Mouse (Mus musculus): ENCODE data around the gene Slc16a14. TPM values are rescaled to one million over a fixed set of nuclear protein-coding genes. Genes with fewer than 3 reads are reported as not detected.

Slc16a14 gene
- total RNA-seq, 2 experiments from 2014 or later: 0.16 TPM; not detected in 1

DNA sequence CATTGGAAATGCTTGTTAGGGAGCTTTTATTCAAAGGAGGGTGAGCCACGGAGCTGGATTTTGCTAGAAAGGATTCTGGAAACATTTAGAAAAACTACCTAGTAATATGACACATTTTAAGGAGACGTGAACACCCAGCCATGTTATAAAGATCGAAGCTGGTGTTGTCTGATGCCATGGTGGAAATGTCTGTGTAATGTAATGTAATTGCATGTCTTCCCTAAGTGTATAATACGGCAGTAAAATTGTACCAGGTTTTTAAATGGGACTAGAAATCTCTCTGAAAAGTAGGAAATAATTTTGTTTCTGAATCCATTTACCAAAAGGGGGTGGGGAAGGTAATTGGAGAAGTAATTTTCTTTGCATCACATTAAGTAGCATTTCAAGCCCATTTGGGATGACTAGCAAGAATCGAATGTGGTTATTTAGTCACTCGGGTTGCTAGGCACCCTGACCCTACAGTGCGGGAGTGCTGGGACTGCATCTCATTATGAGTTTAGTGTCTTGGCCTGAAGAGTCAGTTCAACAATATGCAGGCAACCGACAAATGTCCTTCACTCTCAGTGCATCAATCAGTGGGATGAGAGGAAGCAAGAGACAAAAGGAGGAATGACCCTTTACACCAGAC is 24.6 kb downstream of the Slc16a14 start:
- no peak for DNase-seq

DNA sequence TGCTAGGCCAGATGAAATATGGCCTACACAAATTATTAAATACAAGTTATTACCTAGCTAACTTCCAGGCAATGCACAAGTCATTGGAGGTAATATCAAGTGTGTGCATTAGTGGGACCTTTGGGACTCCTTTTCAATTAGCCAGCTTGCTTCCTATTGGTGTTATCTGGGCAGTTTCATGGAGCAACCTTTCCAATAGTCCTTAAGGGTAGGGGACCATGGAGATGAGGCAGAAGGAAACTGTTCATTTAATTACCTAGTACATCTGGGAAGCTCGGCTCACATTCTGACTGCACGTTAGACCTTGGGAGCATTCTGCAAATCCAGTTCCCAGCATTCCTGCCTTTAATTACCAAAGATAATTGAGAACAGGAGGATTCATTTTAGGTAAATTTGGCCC is 30.5 kb downstream of the Slc16a14 start:
- no peak for DNase-seq

DNA sequence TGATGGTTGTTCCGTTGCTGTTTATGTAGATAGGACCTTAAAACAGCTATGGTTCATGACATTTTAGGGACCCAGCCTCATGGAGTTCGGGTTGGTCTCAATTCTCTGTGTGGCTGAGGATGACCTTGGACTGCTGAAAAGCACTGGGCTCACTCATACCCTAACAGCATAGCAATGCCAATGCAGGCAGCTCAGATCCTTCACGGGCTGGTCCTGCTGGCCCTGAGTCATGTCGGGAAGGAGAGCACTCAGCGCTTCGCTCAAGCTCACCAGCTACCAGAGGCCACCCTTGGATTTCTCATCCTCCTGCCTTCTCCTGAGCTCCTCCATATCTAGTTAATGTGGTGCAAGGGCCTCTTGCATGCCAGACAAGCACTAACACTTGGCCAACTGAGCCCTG is 35.8 kb downstream of the Slc16a14 start:
- DNase-seq: no peak

- DNase-seq: no peak
Observed at GRCm38 (mm10) chr1:84897364-84897763, 37.6 kb downstream of the Slc16a14 start.

DNA sequence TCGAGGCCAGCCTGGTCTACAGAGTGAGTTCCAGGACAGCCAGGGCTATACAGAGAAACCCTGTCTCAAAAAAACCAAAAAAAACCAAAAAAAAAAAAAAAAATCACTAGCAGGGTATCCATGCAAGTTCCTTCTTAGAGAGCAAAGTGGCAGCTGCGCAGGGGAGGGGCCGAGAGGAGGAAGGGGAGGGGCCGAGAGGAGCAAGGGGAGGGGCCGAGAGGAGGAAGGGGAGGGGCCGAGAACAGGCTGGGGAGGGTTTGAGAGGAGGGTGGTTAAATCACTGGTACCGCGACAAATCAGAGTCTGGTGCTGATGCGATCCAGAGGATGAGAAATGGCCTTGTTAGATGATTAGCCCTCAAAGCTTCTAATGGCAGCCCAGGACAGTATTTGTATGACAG is 43.2 kb downstream of the Slc16a14 start:
- no peak for DNase-seq

- DNase-seq: no peak
Observed at GRCm38 (mm10) chr1:84890503-84890902, 44.4 kb downstream of the Slc16a14 start.

DNA sequence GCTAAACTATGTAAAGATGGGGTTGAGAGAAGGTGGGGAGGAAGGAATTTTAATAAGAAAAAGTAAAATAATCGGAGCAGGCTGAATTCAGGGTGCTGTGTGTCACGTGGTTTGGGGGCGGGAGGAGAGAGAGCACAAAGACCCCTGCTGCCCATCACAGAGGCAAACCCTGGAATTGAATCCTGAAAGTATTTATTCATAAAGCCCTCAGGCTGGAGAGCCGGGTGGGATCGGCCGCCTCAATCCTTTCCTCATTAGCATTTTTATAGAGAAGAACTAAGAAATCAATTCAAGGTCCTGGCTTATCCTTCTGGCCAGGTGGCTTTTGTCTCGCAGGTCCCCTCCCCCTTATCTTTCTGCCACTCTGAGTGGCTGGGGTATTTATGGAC is 44.9 kb downstream of the Slc16a14 start:
- no peak for DNase-seq

DNA sequence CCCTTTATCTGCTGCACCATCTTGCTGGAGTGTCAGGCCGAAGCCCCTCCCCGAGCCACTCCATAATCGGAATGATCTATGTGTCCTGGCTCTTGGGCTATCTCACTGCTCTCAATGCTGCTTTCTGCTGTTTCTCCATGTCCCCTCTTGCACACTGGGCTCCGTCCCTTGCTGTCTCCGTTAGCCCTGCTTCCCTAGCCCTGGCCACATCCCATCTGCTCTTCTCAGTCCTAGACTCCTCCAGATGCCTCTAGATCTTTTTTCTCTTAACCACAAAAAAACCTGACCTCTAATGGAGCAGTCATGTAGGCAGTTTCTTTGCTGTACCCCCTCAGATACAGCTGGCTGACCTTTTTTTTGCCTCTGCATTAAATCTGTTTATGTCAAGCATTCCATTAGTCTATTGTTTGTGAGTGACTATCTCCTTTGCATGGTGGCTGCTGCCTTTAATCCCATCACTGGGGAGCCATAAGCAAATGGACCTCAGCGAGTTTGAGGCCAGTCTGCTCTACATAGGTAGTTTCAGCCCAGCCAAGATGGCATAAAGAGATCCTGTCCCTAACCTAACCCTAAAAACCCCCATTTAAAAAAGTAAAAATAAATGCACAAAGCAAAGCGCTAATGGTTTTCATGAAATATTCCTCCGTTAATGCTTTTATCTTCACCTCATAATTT is 45.5 kb downstream of the Slc16a14 start:
- no peak for DNase-seq

- no peak for DNase-seq
Observed at GRCm38 (mm10) chr1:84885921-84886320, 49.0 kb downstream of the Slc16a14 start.

- no peak for DNase-seq
Observed at GRCm38 (mm10) chr1:84885174-84885573, 49.8 kb downstream of the Slc16a14 start.

- no peak for DNase-seq
Observed at GRCm38 (mm10) chr1:84883889-84884288, 51.0 kb downstream of the Slc16a14 start.

GRCm38 (mm10) chr1:84882937-84883336 is 52.0 kb downstream of the Slc16a14 start:
- DNase-seq: no peak

GRCm38 (mm10) chr1:84882066-84882532 is 52.8 kb downstream of the Slc16a14 start:
- DNase-seq: no peak

- no peak for DNase-seq
Observed at GRCm38 (mm10) chr1:84881248-84882065, 53.5 kb downstream of the Slc16a14 start.

- no peak for DNase-seq
Observed at GRCm38 (mm10) chr1:84879571-84880120, 55.3 kb downstream of the Slc16a14 start.

GRCm38 (mm10) chr1:84877590-84877989 is 57.3 kb downstream of the Slc16a14 start:
- DNase-seq: no peak

DNA sequence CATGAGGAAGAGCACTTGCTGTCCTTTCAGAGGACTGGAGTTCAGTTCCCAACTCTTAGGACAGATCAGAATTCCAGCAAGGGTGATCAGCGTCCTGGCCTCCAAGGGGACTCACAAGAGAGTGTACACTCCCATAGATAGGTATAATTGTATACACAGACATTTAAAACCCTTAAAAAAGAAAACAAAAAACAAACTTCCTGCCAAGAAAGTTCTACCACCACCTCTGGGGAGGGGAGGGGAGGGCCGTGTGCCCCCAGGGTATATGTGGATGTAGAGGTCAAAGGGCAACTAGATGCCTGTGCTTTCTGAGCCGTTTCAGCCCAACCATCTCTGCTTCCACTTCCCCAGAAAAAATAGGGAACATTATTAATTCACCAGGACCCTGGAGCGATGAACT is 62.0 kb downstream of the Slc16a14 start:
- DNase-seq: no peak

- no peak for DNase-seq
Observed at GRCm38 (mm10) chr1:84872105-84872504, 62.8 kb downstream of the Slc16a14 start.

GRCm38 (mm10) chr1:84871131-84871530 is 63.8 kb downstream of the Slc16a14 start:
- no peak for DNase-seq

- no peak for DNase-seq
Observed at GRCm38 (mm10) chr1:84869498-84869897, 65.4 kb downstream of the Slc16a14 start.

DNA sequence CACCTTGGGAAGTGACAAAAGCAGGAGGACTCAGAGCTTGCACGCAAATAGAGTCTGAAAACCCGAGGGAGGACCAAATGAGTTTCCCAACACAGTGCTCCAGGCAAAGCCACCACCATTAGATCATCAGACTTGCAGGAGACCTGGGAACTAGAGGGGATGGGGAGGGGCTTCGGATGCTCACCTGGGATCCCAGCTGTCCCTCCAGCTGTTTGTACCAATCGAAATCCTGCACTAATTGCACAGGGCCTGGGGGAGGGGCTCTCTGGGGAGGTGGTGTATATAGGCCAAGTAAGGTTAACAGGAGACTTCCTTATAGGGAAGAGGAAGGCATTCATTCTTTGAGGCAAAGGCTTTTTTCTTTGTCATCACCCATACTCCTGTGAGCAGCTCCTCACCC is 66.1 kb downstream of the Slc16a14 start:
- no peak for DNase-seq

DNA sequence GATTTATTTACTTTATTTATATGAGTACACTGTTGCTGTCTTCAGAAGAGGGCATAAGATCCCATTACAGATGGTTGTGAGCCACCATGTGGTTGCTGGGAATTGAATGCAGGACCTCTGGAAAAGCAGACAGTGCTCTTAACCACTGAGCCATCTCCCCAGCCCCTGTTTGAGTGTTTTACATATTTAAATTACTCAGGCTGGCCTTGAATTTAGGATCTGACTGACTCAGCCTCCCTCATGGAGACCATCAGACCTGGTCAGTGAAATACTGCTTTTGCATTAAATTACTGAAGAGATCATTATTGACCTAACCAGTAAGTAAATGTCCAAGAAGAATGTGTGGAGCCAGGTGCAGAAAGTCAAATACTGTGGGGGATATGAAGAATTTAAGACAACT is 66.6 kb downstream of the Slc16a14 start:
- DNase-seq: no peak

DNA sequence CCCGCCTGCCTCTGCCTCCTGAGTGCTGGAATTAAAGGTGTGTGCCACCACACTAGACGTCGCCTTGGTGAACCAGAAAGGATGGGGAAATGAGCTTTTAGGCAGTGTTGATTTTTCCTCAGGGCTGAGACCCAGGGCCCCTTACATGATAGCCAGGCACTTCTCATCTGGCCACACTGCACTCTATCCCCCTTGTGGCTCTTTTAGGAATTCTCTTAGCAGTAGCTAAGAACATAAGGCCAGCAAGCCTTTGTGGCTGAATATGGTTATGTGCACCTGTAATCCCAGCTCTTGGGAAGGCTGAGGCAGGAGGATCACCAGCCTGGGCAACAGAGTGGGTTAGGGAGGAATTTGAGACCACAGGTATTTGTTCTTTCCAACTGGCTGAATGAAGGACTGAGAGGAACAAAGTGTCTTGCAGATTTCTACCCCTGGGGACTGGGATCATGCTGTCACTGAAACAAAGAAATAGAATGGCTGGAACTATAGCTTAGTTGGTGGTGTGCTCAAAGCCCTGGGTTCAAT is 68.2 kb downstream of the Slc16a14 start:
- DNase-seq: no peak
